Mouse (Mus musculus): ENCODE data around the gene Nkapd1.

GRCm38 (mm10) chr9:50580370-50580769 lies 36.9 kb downstream of the Nkapd1 start:
- TF ChIP-seq POLR2A (IDR thresholded peaks at IDR 0.05; ENCODE audit: borderline replicate concordance, extremely low read depth, low read depth, low read length) (no peak), CTCF (IDR thresholded peaks at IDR 0.05; ENCODE audit: insufficient read depth, low read length) (no peak)
